Comparison of ENCODE assay signal across 12 mouse cellular contexts in genomic region chr4:24792416-24792981, GRCm38 (mm10). TPM values are rescaled to one million over a fixed set of nuclear protein-coding genes. Genes with fewer than 3 reads are reported as not detected.
DNase-seq lines count a peak whose midpoint lies in the region; ATAC-seq and TF ChIP-seq lines count a peak whose summit lies in the region.
"Had no signal": no experiment of that assay in that cellular context is flagged by ENCODE, and none has a peak within 500 bp of the region (broad histone marks: within the 10 kb centered on the region; RNA-seq: fewer than 3 reads in every experiment).

No protein-coding gene starts in this region.

- peaks cover 16% of the 10 kb centered on the region for H3K4me1 ChIP-seq in midbrain, embryonic 10.5 days
- no peaks in the 10 kb centered on the region for H3K4me1 ChIP-seq in midbrain, postnatal 0 days (ENCODE audit: insufficient read depth, low read length)
- no peaks in the 10 kb centered on the region for H3K4me1 ChIP-seq in hindbrain, embryonic 11.5 days (replicated peaks; ENCODE audit: control insufficient read depth, insufficient read depth, low read length)

- H3K36me3 ChIP-seq in midbrain, embryonic 10.5 days = no peaks in the 10 kb centered on the region
- H3K36me3 ChIP-seq in midbrain, postnatal 0 days (ENCODE audit: insufficient read depth, low read length) = no peaks in the 10 kb centered on the region
- H3K36me3 ChIP-seq in hindbrain, embryonic 11.5 days (ENCODE audit: control insufficient read depth, insufficient read depth, low read length) = no peaks in the 10 kb centered on the region

- no peak overlapping the region for H3K4me2 ChIP-seq in midbrain, postnatal 0 days (ENCODE audit: low read depth, low read length, poor library complexity, severe bottlenecking)
- 0 out of 2 replicates have a peak overlapping the region, but pooled peaks have one; percentile 15 for H3K4me2 ChIP-seq in hindbrain, embryonic 11.5 days (replicated peaks; ENCODE audit: low read depth, low read length)

- no peak for ATAC-seq in midbrain, postnatal 0 days (ENCODE audit: low FRiP score)
- ATAC-seq in hindbrain, embryonic 11.5 days (ENCODE audit: low FRiP score) = peak; percentile 49; the same call in 1 of the 2 replicates
- ATAC-seq in granulocyte monocyte progenitor cell, adult 5-6 weeks (replicated peaks; ENCODE audit: poor library complexity, severe bottlenecking) = no peak

- 25% methylated on average over 16 of the region's 16 CpGs for WGBS in midbrain, embryonic 10.5 days
- 20% methylated on average over 16 of the region's 16 CpGs for WGBS in midbrain, postnatal 0 days
- 27% methylated on average over 16 of the region's 16 CpGs for WGBS in hindbrain, embryonic 11.5 days

- no peak overlapping the region; the same call in 1 of the 2 replicates for H3K27ac ChIP-seq in midbrain, embryonic 10.5 days (replicated peaks)
- H3K27ac ChIP-seq in midbrain, postnatal 0 days (ENCODE audit: low read depth, low read length) = no peak overlapping the region
- H3K27ac ChIP-seq in hindbrain, embryonic 11.5 days (ENCODE audit: low read depth, low read length) = no peak overlapping the region

- no peak overlapping the region for H3K9ac ChIP-seq in midbrain, postnatal 0 days (replicated peaks; ENCODE audit: low read length, poor library complexity, severe bottlenecking)
- H3K9ac ChIP-seq in hindbrain, embryonic 11.5 days (ENCODE audit: low read depth, low read length) = no peak overlapping the region; the same call in 1 of the 2 replicates

- no peak for TF ChIP-seq CTCF in midbrain, postnatal 0 days (IDR thresholded peaks at IDR 0.05)

- peak; percentile 13 for DNase-seq in adrenal gland, postnatal 25 days
- DNase-seq in adrenal gland, adult 18-20 months (ENCODE audit: low spot score in 2 of 2) = no peak
- DNase-seq in midbrain, embryonic 10.5 days (ENCODE audit: low spot score) = peak; percentile 24
- DNase-seq in midbrain, postnatal 0 days (ENCODE audit: low spot score) = no peak
- DNase-seq in hindbrain, embryonic 11.5 days (ENCODE audit: low spot score) = peak; percentile 38
- peak; percentile 29 for DNase-seq in retina, postnatal 1 day
- no peak for DNase-seq in adipocyte (ENCODE audit: low spot score)
- DNase-seq: adrenal gland, adult 8-10 months; cerebellum, postnatal 25 days; gastrocnemius, postnatal 36 days; thymus, postnatal 14 days had no signal

- H3K4me3 ChIP-seq in midbrain, embryonic 10.5 days = peak overlapping the region; percentile 31; the same call in 1 of the 2 replicates
- no peak overlapping the region for H3K4me3 ChIP-seq in midbrain, postnatal 0 days (ENCODE audit: low read depth, low read length)
- H3K4me3 ChIP-seq in hindbrain, embryonic 11.5 days (ENCODE audit: low read depth, low read length) = peak overlapping the region; percentile 14; the same call in 1 of the 2 replicates

- no peaks in the 10 kb centered on the region for H3K27me3 ChIP-seq in midbrain, embryonic 10.5 days (ENCODE audit: low read depth, poor library complexity, severe bottlenecking)
- no peaks in the 10 kb centered on the region for H3K27me3 ChIP-seq in midbrain, postnatal 0 days (ENCODE audit: insufficient read depth, low read length)
- no peaks in the 10 kb centered on the region for H3K27me3 ChIP-seq in hindbrain, embryonic 11.5 days (ENCODE audit: control insufficient read depth, insufficient read depth, low read length)

- no peaks in the 10 kb centered on the region for H3K9me3 ChIP-seq in midbrain, embryonic 10.5 days (replicated peaks)
- H3K9me3 ChIP-seq in midbrain, postnatal 0 days (ENCODE audit: low read length) = no peaks in the 10 kb centered on the region
- no peaks in the 10 kb centered on the region for H3K9me3 ChIP-seq in hindbrain, embryonic 11.5 days (ENCODE audit: control insufficient read depth, low read length)

RNA-seq across cellular contexts. Expression of gene Klhl32, which starts 58.4 kb away (rescaled TPM):
- 3.4 and 5.9 TPM in 2 replicates for total RNA-seq in adrenal gland, postnatal 25 days (2021)
- 1 to 10 TPM; 5.0 to 5.9 TPM for total RNA-seq in adrenal gland, adult 18-20 months (2021)
- 3.8 and 5.5 TPM in 2 replicates for polyA plus RNA-seq in midbrain, embryonic 10.5 days (2016; fragmentation: Nextera tagmentation; extraction: Ambion mirVana)
- total RNA-seq in midbrain, postnatal 0 days (2014; rRNA removed) = 32.1 and 34.0 TPM in 2 replicates
- 36.5 and 37.1 TPM in 2 replicates for polyA plus RNA-seq in midbrain, postnatal 0 days (2015; fragmentation: Nextera tagmentation; extraction: Ambion mirVana)
- polyA plus RNA-seq in hindbrain, embryonic 11.5 days (2014; fragmentation: Nextera tagmentation; extraction: Ambion mirVana) = 8.2 and 10.6 TPM in 2 replicates
- total RNA-seq in granulocyte monocyte progenitor cell, adult 5-6 weeks (2014; fragmentation: Nextera tagmentation) = not detected in 2 replicates
- total RNA-seq in granulocyte monocyte progenitor cell, adult 5-6 weeks (2017) = under 0.01 TPM in 1 of 2 replicates, not detected in the other

Comparison
In these comparisons a context has a peak if more than half of its experiments do, and no peak if none do; other contexts are left out.
1. DNase-seq: peak in adrenal gland, postnatal 25 days (single experiment), midbrain, embryonic 10.5 days (single experiment), hindbrain, embryonic 11.5 days (single experiment) and retina, postnatal 1 day (single experiment); none in adrenal gland, adult 18-20 months (0 of 2), midbrain, postnatal 0 days (single experiment) and adipocyte (single experiment).